Mouse (Mus musculus) G1E (cell line): ENCODE measurements at regions not wholly inside any gene's neighbourhood (a gene's known extent, or its start where the extent isn't known, plus 50 kb on each side); places are given as distances from the start of the nearest gene placed in this dataset.

Experiments used
- ATAC-seq: 2 replicates; pipeline ENCODE4 v1.8.0; 2016; ENCODE audit warnings: mild to moderate bottlenecking; ENCODE audit not compliant: insufficient number of reproducible peaks, poor library complexity, low FRiP score, severe bottlenecking; ENCODE audit errors: extremely low read depth
- DNase-seq: peaks from one replicate; pipeline ENCODE4 v3.0.0; 2012; ENCODE audit warnings: low spot score
- H3K27me3 ChIP-seq: 2 replicates; pipeline ENCODE4 v1.6.1; 2012; ENCODE audit warnings: mild to moderate bottlenecking, low read length, inconsistent platforms; ENCODE audit not compliant: insufficient read depth
- H3K36me3 ChIP-seq: replicated peaks from 2 replicates; pipeline ENCODE3; 2012; ENCODE audit warnings: mild to moderate bottlenecking, inconsistent platforms
- H3K4me1 ChIP-seq: 2 replicates; pipeline ENCODE4 v1.6.1; 2012; ENCODE audit warnings: low read depth, low read length, inconsistent platforms, mixed read lengths; ENCODE audit not compliant: insufficient read depth
- H3K4me3 ChIP-seq: 2 replicates; pipeline ENCODE4 v1.5.1; 2012; ENCODE audit warnings: low read depth, mild to moderate bottlenecking, inconsistent platforms, low read length, moderate library complexity, mixed read lengths
- H3K9me3 ChIP-seq: replicated peaks from 2 replicates; pipeline ENCODE4 v1.6.1; 2012; ENCODE audit warnings: inconsistent platforms
- CTCF ChIP-seq: IDR thresholded peaks from 2 replicates; pipeline ENCODE4 v1.5.1; 2012; ENCODE audit warnings: low read depth, low read length, inconsistent platforms, mixed read lengths
- GATA1 ChIP-seq: IDR thresholded peaks from 2 replicates; pipeline ENCODE4 v1.6.1; 2012; ENCODE audit warnings: borderline replicate concordance, low read length, inconsistent platforms, mixed read lengths
- GATA2 ChIP-seq: IDR thresholded peaks from 2 replicates; pipeline ENCODE4 v1.6.1; 2012; ENCODE audit warnings: low read depth, low read length, inconsistent platforms, borderline replicate concordance
- POLR2AphosphoS5 ChIP-seq: IDR thresholded peaks from 2 replicates; pipeline ENCODE4 v1.6.1; 2012; ENCODE audit warnings: low read depth, low read length, inconsistent platforms; ENCODE audit not compliant: insufficient replicate concordance
- TAL1 ChIP-seq: conservative IDR thresholded peaks from 2 replicates; pipeline ENCODE4 v1.6.1; 2012; ENCODE audit warnings: low read depth, low read length, inconsistent platforms, mixed read lengths

DNA sequence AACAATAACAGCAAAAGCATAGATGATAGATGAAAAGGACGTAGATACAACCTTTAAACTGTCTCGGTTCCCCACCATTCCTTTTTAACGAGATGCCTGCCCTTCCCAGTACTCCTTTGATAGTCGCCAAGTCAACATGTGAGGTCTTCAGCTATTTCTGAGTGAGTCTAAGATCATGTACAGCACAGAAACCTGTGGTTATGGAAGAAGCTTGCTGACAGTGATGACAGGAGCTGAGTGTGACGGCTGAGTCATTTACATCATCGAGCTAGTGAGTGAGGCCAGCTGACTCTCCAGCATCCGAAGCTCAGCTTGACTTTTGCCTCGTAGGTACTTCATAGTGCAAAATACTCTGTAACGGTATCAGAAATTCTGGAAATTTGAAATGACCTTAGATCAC is 160.1 kb upstream of the Mast4 start:
- DNase-seq: no peak
- no peaks in the 10 kb centered on the region for H3K27me3 ChIP-seq
- TF ChIP-seq GATA1 (no peak), CTCF (no peak), GATA2 (no peak), POLR2AphosphoS5 (no peak)
- ATAC-seq: no peak
- H3K9me3 ChIP-seq: no peaks in the 10 kb centered on the region
- H3K4me1 ChIP-seq: no peaks in the 10 kb centered on the region
- H3K36me3 ChIP-seq: no peaks in the 10 kb centered on the region
- H3K4me3 ChIP-seq: no peak overlapping the region

DNA sequence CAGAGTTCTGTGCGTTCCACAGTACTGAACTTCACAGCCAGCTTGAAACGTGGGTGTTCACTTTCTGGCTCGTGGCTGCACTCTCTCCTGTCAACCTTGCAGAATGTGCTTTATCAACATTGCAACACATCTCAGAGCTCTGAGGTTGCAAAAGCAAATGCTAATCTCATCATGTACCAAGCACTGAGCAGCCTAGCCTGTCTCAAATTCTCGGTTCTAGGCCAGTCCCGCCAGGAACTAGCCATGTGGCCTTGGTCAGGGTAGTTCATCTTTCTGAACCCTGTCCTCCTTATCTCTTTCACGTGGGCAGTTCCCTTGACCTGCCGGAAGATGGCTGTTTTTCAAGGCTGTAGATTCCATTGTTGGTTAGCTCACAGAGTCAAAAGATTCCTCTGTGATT is 159.3 kb upstream of the Mast4 start:
- TF ChIP-seq TAL1 (no peak), POLR2AphosphoS5 (no peak), GATA2 (no peak), GATA1 (no peak), CTCF (no peak)
- DNase-seq: no peak
- H3K36me3 ChIP-seq: no peaks in the 10 kb centered on the region

DNA sequence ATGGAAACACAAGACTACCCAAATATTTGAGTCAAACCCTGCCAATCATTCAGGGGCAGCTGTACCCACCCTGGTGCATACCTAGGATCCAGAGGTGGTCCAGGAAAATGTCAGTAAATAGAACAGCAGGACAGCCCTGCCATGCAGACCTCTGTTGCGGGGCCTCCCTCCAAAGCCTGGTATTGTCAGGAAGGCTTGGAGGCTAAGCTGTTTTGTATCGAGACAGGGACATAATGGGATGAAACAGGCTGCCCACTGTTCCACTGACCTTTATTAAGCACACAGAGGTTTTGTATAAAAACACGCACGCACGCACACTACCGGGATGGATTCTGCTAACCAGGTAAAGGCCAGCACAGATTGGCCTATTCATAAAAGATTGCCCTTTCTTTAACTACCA is 155.8 kb upstream of the Mast4 start:
- TF ChIP-seq POLR2AphosphoS5 (no peak), GATA1 (no peak), GATA2 (no peak)
- ATAC-seq (no peak), DNase-seq (no peak)
- no peaks in the 10 kb centered on the region for H3K4me1 ChIP-seq
- H3K4me3 ChIP-seq: no peak overlapping the region
- no peaks in the 10 kb centered on the region for H3K36me3 ChIP-seq
- no peaks in the 10 kb centered on the region for H3K27me3 ChIP-seq
- no peaks in the 10 kb centered on the region for H3K9me3 ChIP-seq

More for the DNA sequence above, 159.3 kb upstream of the Mast4 start:
- Histone ChIP-seq H3K27me3 (no peaks in the 10 kb centered on the region), H3K4me3 (no peak overlapping the region), H3K4me1 (no peaks in the 10 kb centered on the region), H3K9me3 (no peaks in the 10 kb centered on the region)
- no peak for ATAC-seq

DNA sequence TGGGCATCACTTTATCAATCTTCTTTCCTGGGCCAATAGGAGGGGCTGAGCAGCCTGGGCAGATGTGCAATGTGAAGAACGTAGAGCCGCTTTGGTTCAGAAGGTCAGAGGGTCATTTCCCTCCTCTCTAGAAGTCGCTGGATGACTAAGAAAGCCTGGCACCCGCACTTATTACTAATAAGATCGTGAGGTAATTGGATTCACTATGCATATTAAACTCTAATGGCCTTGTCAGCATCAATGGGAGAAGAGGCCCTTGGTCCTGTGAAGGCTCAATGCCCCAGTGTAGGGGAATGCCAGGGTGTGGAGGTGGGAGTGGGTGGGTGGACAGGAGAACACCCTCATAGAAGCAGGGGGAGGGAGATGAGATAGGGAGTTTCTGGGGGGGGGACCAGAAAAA is 149.8 kb upstream of the Mast4 start:
- no peaks in the 10 kb centered on the region for H3K36me3 ChIP-seq
- H3K4me1 ChIP-seq: no peaks in the 10 kb centered on the region
- H3K9me3 ChIP-seq: no peaks in the 10 kb centered on the region
- no peaks in the 10 kb centered on the region for H3K27me3 ChIP-seq
- TF ChIP-seq CTCF: no peak
- TF ChIP-seq GATA1: no peak
- TF ChIP-seq GATA2: no peak
- TF ChIP-seq POLR2AphosphoS5: no peak
- TF ChIP-seq TAL1: no peak
- H3K4me3 ChIP-seq: no peak overlapping the region
- no peak for DNase-seq
- no peak for ATAC-seq

DNA sequence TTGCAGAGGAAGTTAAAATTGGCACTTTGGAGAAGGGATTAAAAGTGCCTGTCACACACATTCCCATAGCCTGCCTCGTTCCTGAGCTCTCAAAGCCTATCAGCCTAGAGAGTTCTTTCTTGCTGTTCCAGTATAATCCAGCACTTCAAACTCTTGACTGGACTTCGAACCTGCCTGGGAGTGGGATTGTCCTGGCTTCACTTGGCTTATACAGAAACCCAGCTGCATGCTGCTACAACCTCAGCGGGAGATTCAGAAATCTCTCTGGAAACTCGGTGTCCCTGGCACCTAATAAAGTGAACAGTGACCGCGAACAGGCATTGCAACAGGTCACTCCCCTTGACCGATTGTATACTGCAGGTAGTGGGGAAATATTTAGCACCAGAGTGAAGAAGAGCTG is 149.1 kb upstream of the Mast4 start:
- DNase-seq: no peak
- no peaks in the 10 kb centered on the region for H3K36me3 ChIP-seq
- H3K4me3 ChIP-seq: no peak overlapping the region
- no peak for ATAC-seq
- no peaks in the 10 kb centered on the region for H3K9me3 ChIP-seq
- no peaks in the 10 kb centered on the region for H3K4me1 ChIP-seq
- TF ChIP-seq GATA2 (no peak), CTCF (no peak), GATA1 (no peak), TAL1 (no peak), POLR2AphosphoS5 (no peak)
- no peaks in the 10 kb centered on the region; the same call in 1 of the 2 replicates for H3K27me3 ChIP-seq

DNA sequence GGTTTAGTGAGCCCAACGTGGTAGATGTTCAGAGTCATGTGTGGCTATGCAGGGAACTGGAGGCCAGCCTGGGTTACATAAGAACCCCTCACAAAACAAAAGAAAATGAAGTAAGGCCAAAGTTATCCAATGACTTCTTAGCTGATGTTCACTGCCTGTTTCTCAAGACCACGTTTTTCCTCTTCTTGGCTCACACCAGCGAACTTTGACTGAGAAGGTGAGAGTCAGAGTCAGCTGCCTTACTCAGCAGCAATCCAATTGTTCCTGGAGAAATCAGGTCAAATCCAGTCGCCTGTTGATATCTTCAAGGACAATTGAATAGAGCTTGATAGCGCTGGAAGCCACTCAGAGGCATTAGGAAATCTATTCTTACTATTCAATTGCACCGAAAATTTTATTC is 142.0 kb upstream of the Mast4 start:
- no peak for DNase-seq
- Histone ChIP-seq H3K36me3 (no peaks in the 10 kb centered on the region), H3K27me3 (peaks cover 11% of the 10 kb centered on the region; the same call in 1 of the 2 replicates), H3K4me1 (no peaks in the 10 kb centered on the region), H3K9me3 (no peaks in the 10 kb centered on the region), H3K4me3 (no peak overlapping the region)
- no peak for TF ChIP-seq POLR2AphosphoS5
- no peak for TF ChIP-seq GATA1
- no peak for TF ChIP-seq TAL1
- TF ChIP-seq CTCF: no peak
- no peak for TF ChIP-seq GATA2
- no peak for ATAC-seq

DNA sequence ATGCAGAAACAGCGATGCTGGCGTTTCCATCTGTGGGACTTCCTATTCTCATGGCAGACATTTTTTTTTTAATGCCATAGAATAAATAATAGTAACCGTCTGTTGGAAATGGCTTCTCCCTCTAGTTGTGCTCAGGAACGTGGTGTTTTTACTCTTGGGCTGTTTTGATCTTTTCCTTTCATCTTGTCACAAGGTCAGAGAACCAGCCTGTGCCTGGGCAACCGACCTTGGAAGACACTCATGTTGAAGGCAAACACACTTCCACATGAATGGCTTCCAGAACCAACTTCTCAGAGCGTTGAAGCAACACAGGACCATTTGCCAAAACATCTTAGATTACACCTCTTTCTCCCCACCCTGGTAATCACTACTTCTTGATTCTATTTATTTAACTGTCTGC is 137.9 kb upstream of the Mast4 start:
- no peak for DNase-seq
- ATAC-seq: no peak
- Histone ChIP-seq H3K4me1 (no peaks in the 10 kb centered on the region), H3K36me3 (no peaks in the 10 kb centered on the region), H3K4me3 (no peak overlapping the region), H3K27me3 (peaks cover 8% of the 10 kb centered on the region; the same call in 1 of the 2 replicates), H3K9me3 (no peaks in the 10 kb centered on the region)
- TF ChIP-seq CTCF: no peak
- TF ChIP-seq GATA2: no peak
- TF ChIP-seq GATA1: no peak
- TF ChIP-seq POLR2AphosphoS5: no peak
- no peak for TF ChIP-seq TAL1
